Mouse (Mus musculus): Measurements from ENCODE around the gene Rab34. TPM values are rescaled to one million over a fixed set of nuclear protein-coding genes. Genes with fewer than 3 reads are reported as not detected.
A peak's percentile ranks its signal among the peaks of the same experiment; 100 is the strongest.

Rab34 gene
- polyA plus RNA-seq (2015; fragmentation: Nextera tagmentation; extraction: Ambion mirVana): 164 and 171 TPM in 2 replicates

DNA sequence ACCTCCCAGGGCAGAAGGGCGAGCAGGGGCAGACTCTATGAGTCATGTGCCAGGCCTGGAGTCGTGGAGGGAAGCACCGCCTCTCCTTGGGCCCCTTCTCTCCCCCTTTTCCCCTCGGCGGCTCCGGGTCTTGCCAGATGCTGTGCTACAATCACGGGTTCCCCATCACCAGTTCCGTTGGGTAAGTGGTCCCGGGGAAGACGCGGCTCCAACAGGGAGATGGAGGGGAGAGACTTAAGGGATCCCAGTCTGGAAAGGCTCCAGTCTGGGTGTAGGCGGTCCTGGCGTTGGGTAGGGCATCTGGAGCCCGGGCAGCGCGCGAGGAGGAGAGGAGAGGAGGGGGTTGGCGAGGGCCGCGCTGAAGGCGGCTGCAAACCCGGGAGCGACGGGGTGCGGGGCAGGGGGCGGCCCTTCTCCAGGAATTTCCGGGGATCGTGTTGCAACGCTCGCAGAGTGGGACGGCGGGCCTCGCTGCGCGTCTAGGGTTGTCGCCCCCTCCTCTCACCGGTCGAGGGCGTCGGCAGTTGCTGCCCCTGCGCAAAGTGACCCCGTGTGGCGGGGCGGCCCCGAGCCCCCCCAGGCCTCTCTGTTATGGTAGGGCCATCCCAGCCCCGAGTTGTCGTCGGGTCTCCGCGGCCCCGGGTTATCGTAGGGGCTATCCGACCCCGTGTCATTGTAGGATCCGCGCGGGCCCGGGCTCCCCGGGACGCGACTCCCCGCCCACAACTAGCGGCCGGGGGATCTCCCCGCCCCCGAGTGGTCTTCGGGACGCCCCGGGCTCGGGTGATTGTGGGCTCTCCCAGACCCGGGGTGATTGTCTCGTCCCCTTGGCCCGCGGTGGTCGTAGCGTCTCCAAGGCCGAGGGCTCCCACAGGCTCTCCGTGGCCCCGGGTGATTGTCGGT lies at the start of gene Rab34:
Rab34 (plus strand) TSS at position 100 of the 903 bp plus-strand sequence.
- WGBS: under 1% methylated on average over 80 of the region's 80 CpGs
- Histone ChIP-seq H3K9ac (peak within 1 kb of the TSS; percentile 82), H3K27ac (replicated peaks) (peak within 1 kb of the TSS; percentile 98), H3K4me1 (peaks cover 15% of the 10 kb centered on the region), H3K4me2 (replicated peaks) (peak within 1 kb of the TSS; percentile 64), H3K4me3 (replicated peaks) (peak within 1 kb of the TSS; percentile 72), H3K9me3 (replicated peaks) (no peaks in the 10 kb centered on the region), H3K36me3 (peaks cover 31% of the 10 kb centered on the region), H3K27me3 (no peaks in the 10 kb centered on the region)
- ATAC-seq (ENCODE audit: insufficient number of reproducible peaks, low FRiP score, low TSS enrichment, low read depth): peak; percentile 90

GRCm38 (mm10) chr11:78140665-78141064 lies 47.6 kb upstream of the Rab34 start:
- H3K9ac ChIP-seq: no peak overlapping the region
- H3K27ac ChIP-seq (replicated peaks): no peak overlapping the region
- no peak overlapping the region for H3K4me3 ChIP-seq (replicated peaks)
- ATAC-seq (ENCODE audit: insufficient number of reproducible peaks, low FRiP score, low TSS enrichment, low read depth): no peak
- no peak overlapping the region for H3K4me2 ChIP-seq (replicated peaks)
- H3K9me3 ChIP-seq (replicated peaks): no peaks in the 10 kb centered on the region
- H3K4me1 ChIP-seq: no peaks in the 10 kb centered on the region
- H3K27me3 ChIP-seq: no peaks in the 10 kb centered on the region
- peaks cover 27% of the 10 kb centered on the region for H3K36me3 ChIP-seq
- 74% methylated on average over 5 of the region's 5 CpGs for WGBS

DNA sequence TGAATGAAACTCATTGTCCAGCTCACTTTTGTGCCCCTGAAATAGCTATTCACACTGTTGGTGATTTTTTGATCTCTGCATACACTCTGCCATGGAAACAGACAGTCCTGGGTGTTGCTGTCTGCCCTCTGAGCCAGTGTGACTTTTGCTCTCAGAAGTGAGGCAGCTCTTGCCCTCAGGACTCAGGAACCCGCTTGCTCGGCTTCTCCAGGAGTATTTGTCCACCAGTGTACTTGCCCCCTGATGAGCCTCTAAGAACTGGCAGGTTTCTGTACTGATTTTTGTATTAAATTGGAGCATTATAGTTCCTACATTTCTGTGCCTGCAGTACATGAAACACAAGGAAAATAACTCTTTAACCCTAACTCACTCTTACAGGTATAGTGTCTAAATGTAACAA lies 44.7 kb upstream of the Rab34 start:
- H3K36me3 ChIP-seq: peaks cover 44% of the 10 kb centered on the region

GRCm38 (mm10) chr11:78146168-78146567 lies 42.1 kb upstream of the Rab34 start:
- no peaks in the 10 kb centered on the region; the same call in 1 of the 2 replicates for H3K4me1 ChIP-seq
- ATAC-seq (ENCODE audit: insufficient number of reproducible peaks, low FRiP score, low TSS enrichment, low read depth): no peak
- H3K4me2 ChIP-seq (replicated peaks): no peak overlapping the region
- H3K27ac ChIP-seq (replicated peaks): 0 out of 2 replicates have a peak overlapping the region, but pooled peaks have one; percentile 22
- no peaks in the 10 kb centered on the region for H3K9me3 ChIP-seq (replicated peaks)
- H3K36me3 ChIP-seq: peaks cover 66% of the 10 kb centered on the region
- H3K27me3 ChIP-seq: no peaks in the 10 kb centered on the region
- no peak overlapping the region for H3K9ac ChIP-seq
- no peak overlapping the region for H3K4me3 ChIP-seq (replicated peaks)
- 79% methylated on average over 5 of the region's 5 CpGs for WGBS

More for the DNA sequence above, 44.7 kb upstream of the Rab34 start:
- Histone ChIP-seq H3K27ac (replicated peaks) (no peak overlapping the region), H3K4me2 (replicated peaks) (no peak overlapping the region), H3K9me3 (replicated peaks) (no peaks in the 10 kb centered on the region), H3K4me1 (no peaks in the 10 kb centered on the region; the same call in 1 of the 2 replicates), H3K4me3 (replicated peaks) (no peak overlapping the region), H3K27me3 (no peaks in the 10 kb centered on the region), H3K9ac (no peak overlapping the region)
- WGBS: 88% methylated on average over 2 of the region's 2 CpGs
- ATAC-seq (ENCODE audit: insufficient number of reproducible peaks, low FRiP score, low TSS enrichment, low read depth): no peak

- peak overlapping the region; percentile 34; the same call in 1 of the 2 replicates for H3K27ac ChIP-seq (replicated peaks)
- peaks cover 1% of the 10 kb centered on the region for H3K4me1 ChIP-seq
- ATAC-seq (ENCODE audit: insufficient number of reproducible peaks, low FRiP score, low TSS enrichment, low read depth): no peak
- 72% methylated on average over 6 of the region's 6 CpGs for WGBS
- H3K4me2 ChIP-seq (replicated peaks): no peak overlapping the region
- H3K9me3 ChIP-seq (replicated peaks): no peaks in the 10 kb centered on the region
- H3K27me3 ChIP-seq: no peaks in the 10 kb centered on the region
- peaks cover 67% of the 10 kb centered on the region for H3K36me3 ChIP-seq
- no peak overlapping the region for H3K4me3 ChIP-seq (replicated peaks)
- H3K9ac ChIP-seq: no peak overlapping the region
Measured at GRCm38 (mm10) chr11:78146707-78147543, 41.3 kb upstream of the Rab34 start.

- no peak overlapping the region for H3K4me3 ChIP-seq (replicated peaks)
- H3K36me3 ChIP-seq: peaks cover 50% of the 10 kb centered on the region
- no peaks in the 10 kb centered on the region for H3K27me3 ChIP-seq
- ATAC-seq (ENCODE audit: insufficient number of reproducible peaks, low FRiP score, low TSS enrichment, low read depth): no peak
- 29% methylated on average over 1 of the region's 1 CpGs for WGBS
- H3K9ac ChIP-seq: no peak overlapping the region
- H3K4me1 ChIP-seq: peaks cover 25% of the 10 kb centered on the region
- H3K27ac ChIP-seq (replicated peaks): no peak overlapping the region
- no peaks in the 10 kb centered on the region for H3K9me3 ChIP-seq (replicated peaks)
- H3K4me2 ChIP-seq (replicated peaks): no peak overlapping the region
Measured at GRCm38 (mm10) chr11:78151161-78151560, 37.1 kb upstream of the Rab34 start.

GRCm38 (mm10) chr11:78152299-78153231 lies 35.7 kb upstream of the Rab34 start:
- H3K4me2 ChIP-seq (replicated peaks): no peak overlapping the region
- no peaks in the 10 kb centered on the region for H3K9me3 ChIP-seq (replicated peaks)
- H3K27ac ChIP-seq (replicated peaks): peak overlapping the region; percentile 81
- 43% methylated on average over 9 of the region's 9 CpGs for WGBS
- no peaks in the 10 kb centered on the region for H3K27me3 ChIP-seq
- H3K36me3 ChIP-seq: peaks cover 54% of the 10 kb centered on the region
- ATAC-seq (ENCODE audit: insufficient number of reproducible peaks, low FRiP score, low TSS enrichment, low read depth): no peak
- peaks cover 28% of the 10 kb centered on the region for H3K4me1 ChIP-seq
- no peak overlapping the region for H3K4me3 ChIP-seq (replicated peaks)
- no peak overlapping the region for H3K9ac ChIP-seq

DNA sequence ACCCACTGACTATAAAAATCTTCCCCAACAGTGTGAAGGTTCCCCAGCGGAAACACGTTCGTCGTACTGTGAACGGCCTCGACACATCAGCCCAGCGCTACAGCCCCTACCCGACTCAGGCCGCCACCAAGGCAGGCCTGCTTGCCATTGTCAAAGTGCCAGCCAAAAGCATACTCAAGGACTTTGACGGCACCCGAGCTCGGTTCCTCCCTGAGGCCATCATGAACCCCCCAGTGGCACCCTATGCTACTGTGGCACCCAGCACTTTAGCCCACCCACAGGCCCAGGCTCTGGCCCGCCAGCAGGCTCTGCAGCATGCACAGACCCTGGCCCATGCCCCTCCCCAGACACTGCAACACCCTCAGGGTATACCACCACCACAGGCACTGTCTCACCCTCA lies 34.5 kb upstream of the Rab34 start:
- no peak overlapping the region for H3K9ac ChIP-seq
- no peaks in the 10 kb centered on the region for H3K27me3 ChIP-seq
- ATAC-seq (ENCODE audit: insufficient number of reproducible peaks, low FRiP score, low TSS enrichment, low read depth): no peak
- peaks cover 56% of the 10 kb centered on the region for H3K36me3 ChIP-seq
- H3K4me1 ChIP-seq: peaks cover 29% of the 10 kb centered on the region
- H3K9me3 ChIP-seq (replicated peaks): no peaks in the 10 kb centered on the region
- no peak overlapping the region for H3K4me2 ChIP-seq (replicated peaks)
- 87% methylated on average over 13 of the region's 13 CpGs for WGBS
- no peak overlapping the region; the same call in 1 of the 2 replicates for H3K27ac ChIP-seq (replicated peaks)
- H3K4me3 ChIP-seq (replicated peaks): no peak overlapping the region

- H3K9ac ChIP-seq: no peak overlapping the region
- no peaks in the 10 kb centered on the region for H3K27me3 ChIP-seq
- WGBS: 62% methylated on average over 5 of the region's 5 CpGs
- no peak for ATAC-seq (ENCODE audit: insufficient number of reproducible peaks, low FRiP score, low TSS enrichment, low read depth)
- no peak overlapping the region for H3K4me3 ChIP-seq (replicated peaks)
- peaks cover 59% of the 10 kb centered on the region for H3K36me3 ChIP-seq
- peaks cover 43% of the 10 kb centered on the region for H3K4me1 ChIP-seq
- H3K27ac ChIP-seq (replicated peaks): peak overlapping the region; percentile 39
- no peaks in the 10 kb centered on the region for H3K9me3 ChIP-seq (replicated peaks)
- H3K4me2 ChIP-seq (replicated peaks): no peak overlapping the region
Measured at GRCm38 (mm10) chr11:78155674-78156073, 32.6 kb upstream of the Rab34 start.

DNA sequence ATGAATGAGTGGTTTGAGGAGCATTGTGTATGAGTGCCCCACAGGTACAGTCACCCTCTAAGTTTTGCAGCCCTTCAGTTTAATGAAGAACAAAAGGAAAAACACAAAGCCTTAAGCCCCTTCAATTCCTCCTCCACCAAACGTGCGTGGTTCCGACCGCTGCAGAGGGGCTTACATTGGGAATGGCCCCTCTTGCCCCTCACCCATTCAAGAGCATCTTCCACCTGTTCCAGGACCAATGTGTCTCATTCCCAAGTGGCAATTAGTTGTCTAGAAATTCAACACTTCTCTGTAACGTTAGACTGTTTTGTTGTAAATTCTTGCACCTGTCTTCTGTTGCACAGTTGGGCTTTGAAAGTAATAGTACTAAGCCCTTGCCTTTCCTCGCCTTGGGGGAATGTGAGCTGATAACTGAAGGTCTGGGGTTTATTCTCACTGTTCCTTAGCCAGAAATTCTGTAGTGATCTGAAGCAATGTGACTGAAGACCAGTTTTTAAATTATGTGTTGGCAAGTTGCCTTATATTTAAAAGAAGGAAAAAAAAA lies 32.0 kb upstream of the Rab34 start:
- H3K4me3 ChIP-seq (replicated peaks): no peak overlapping the region
- no peak overlapping the region for H3K27ac ChIP-seq (replicated peaks)
- peaks cover 59% of the 10 kb centered on the region for H3K36me3 ChIP-seq
- H3K9me3 ChIP-seq (replicated peaks): no peaks in the 10 kb centered on the region
- 57% methylated on average over 6 of the region's 6 CpGs for WGBS
- no peak for ATAC-seq (ENCODE audit: insufficient number of reproducible peaks, low FRiP score, low TSS enrichment, low read depth)
- H3K4me2 ChIP-seq (replicated peaks): no peak overlapping the region
- no peaks in the 10 kb centered on the region for H3K27me3 ChIP-seq
- no peak overlapping the region for H3K9ac ChIP-seq
- peaks cover 48% of the 10 kb centered on the region for H3K4me1 ChIP-seq

Measured in embryonic facial prominence, embryonic 15.5 days (tissue).